Mouse (Mus musculus): ENCODE measurements around the gene Atp6v0b. TPM values are rescaled to one million over a fixed set of nuclear protein-coding genes. Genes with fewer than 3 reads are reported as not detected.

The Atp6v0b gene
- polyA plus RNA-seq, 1 experiment from 2014 or later = 345 TPM

GRCm38 (mm10) chr4:117885093-117885492 lies 2.0 kb downstream of the Atp6v0b start:
- 92% methylated on average over 10 of the region's 10 CpGs for WGBS
- peaks cover 11% of the 10 kb centered on the region for H3K36me3 ChIP-seq (ENCODE audit: control insufficient read depth, insufficient read depth, low read length)

GRCm38 (mm10) chr4:117884146-117884545 lies 3.0 kb downstream of the Atp6v0b start:
- peak overlapping the region; percentile 82; the same call in 1 of the 2 replicates for H3K9ac ChIP-seq (ENCODE audit: low read depth, low read length)
- peaks cover 11% of the 10 kb centered on the region for H3K36me3 ChIP-seq (ENCODE audit: control insufficient read depth, insufficient read depth, low read length)
- no peaks in the 10 kb centered on the region for H3K27me3 ChIP-seq (replicated peaks; ENCODE audit: control insufficient read depth, insufficient read depth, low read length)
- H3K4me1 ChIP-seq (ENCODE audit: control insufficient read depth, insufficient read depth, low read length) = peaks cover 25% of the 10 kb centered on the region
- no peaks in the 10 kb centered on the region for H3K9me3 ChIP-seq (ENCODE audit: control insufficient read depth, low read length)
- 100% methylated on average over 1 of the region's 1 CpGs for WGBS
- peak overlapping the region; percentile 72 for H3K4me3 ChIP-seq (ENCODE audit: low read length)
- peak overlapping the region; percentile 97 for H3K4me2 ChIP-seq (ENCODE audit: low read depth, low read length)
- no peak overlapping the region for H3K27ac ChIP-seq (ENCODE audit: low read length)
- no peak for ATAC-seq

More at GRCm38 (mm10) chr4:117885093-117885492, 2.0 kb downstream of the Atp6v0b start:
- no peak overlapping the region for H3K27ac ChIP-seq (ENCODE audit: low read length)
- H3K9me3 ChIP-seq (ENCODE audit: control insufficient read depth, low read length) = no peaks in the 10 kb centered on the region
- ATAC-seq = no peak
- no peak overlapping the region for H3K9ac ChIP-seq (ENCODE audit: low read depth, low read length)
- no peaks in the 10 kb centered on the region for H3K27me3 ChIP-seq (replicated peaks; ENCODE audit: control insufficient read depth, insufficient read depth, low read length)
- no peak overlapping the region for H3K4me2 ChIP-seq (ENCODE audit: low read depth, low read length)
- peaks cover 25% of the 10 kb centered on the region for H3K4me1 ChIP-seq (ENCODE audit: control insufficient read depth, insufficient read depth, low read length)
- H3K4me3 ChIP-seq (ENCODE audit: low read length) = no peak overlapping the region

GRCm38 (mm10) chr4:117882701-117883691 lies 4.1 kb downstream of the Atp6v0b start, which contains the start of gene B4galt2:
Gene B4galt2 (minus strand): TSS chr4:117883487.
- WGBS = 2% methylated on average over 88 of the region's 103 CpGs
- peak within 1 kb of the TSS; percentile 59 for H3K27ac ChIP-seq (ENCODE audit: low read length)

GRCm38 (mm10) chr4:117878703-117879102 lies 8.4 kb downstream of the Atp6v0b start:
- Histone ChIP-seq H3K27ac (ENCODE audit: low read length) (no peak overlapping the region), H3K9ac (ENCODE audit: low read depth, low read length) (no peak overlapping the region), H3K4me1 (ENCODE audit: control insufficient read depth, insufficient read depth, low read length) (peaks cover 7% of the 10 kb centered on the region; the same call in 1 of the 2 replicates), H3K27me3 (replicated peaks; ENCODE audit: control insufficient read depth, insufficient read depth, low read length) (no peaks in the 10 kb centered on the region), H3K36me3 (ENCODE audit: control insufficient read depth, insufficient read depth, low read length) (no peaks in the 10 kb centered on the region), H3K4me3 (ENCODE audit: low read length) (no peak overlapping the region), H3K9me3 (ENCODE audit: control insufficient read depth, low read length) (no peaks in the 10 kb centered on the region), H3K4me2 (ENCODE audit: low read depth, low read length) (no peak overlapping the region)
- WGBS = 69% methylated on average over 5 of the region's 5 CpGs
- no peak for ATAC-seq

More at GRCm38 (mm10) chr4:117882701-117883691, 4.1 kb downstream of the Atp6v0b start, which contains the start of gene B4galt2:
- peak within 1 kb of the TSS; percentile 97 for H3K4me2 ChIP-seq (ENCODE audit: low read depth, low read length)
- H3K4me1 ChIP-seq (ENCODE audit: control insufficient read depth, insufficient read depth, low read length) = peaks cover 25% of the 10 kb centered on the region
- peak; percentile 45 for ATAC-seq
- H3K27me3 ChIP-seq (replicated peaks; ENCODE audit: control insufficient read depth, insufficient read depth, low read length) = no peaks in the 10 kb centered on the region
- peaks cover 11% of the 10 kb centered on the region for H3K36me3 ChIP-seq (ENCODE audit: control insufficient read depth, insufficient read depth, low read length)
- peak within 1 kb of the TSS; percentile 82 for H3K9ac ChIP-seq (ENCODE audit: low read depth, low read length)
- H3K9me3 ChIP-seq (ENCODE audit: control insufficient read depth, low read length) = no peaks in the 10 kb centered on the region
- H3K4me3 ChIP-seq (ENCODE audit: low read length) = peak within 1 kb of the TSS; percentile 72

GRCm38 (mm10) chr4:117878301-117878700 lies 8.8 kb downstream of the Atp6v0b start:
- WGBS = 61% methylated on average over 10 of the region's 10 CpGs
- H3K9ac ChIP-seq (ENCODE audit: low read depth, low read length) = no peak overlapping the region
- H3K4me1 ChIP-seq (ENCODE audit: control insufficient read depth, insufficient read depth, low read length) = 0 out of 2 replicates have a peak, but pooled peaks cover 4% of the 10 kb centered on the region
- no peaks in the 10 kb centered on the region for H3K9me3 ChIP-seq (ENCODE audit: control insufficient read depth, low read length)
- H3K4me2 ChIP-seq (ENCODE audit: low read depth, low read length) = no peak overlapping the region
- H3K27ac ChIP-seq (ENCODE audit: low read length) = no peak overlapping the region
- H3K36me3 ChIP-seq (ENCODE audit: control insufficient read depth, insufficient read depth, low read length) = no peaks in the 10 kb centered on the region
- no peaks in the 10 kb centered on the region for H3K27me3 ChIP-seq (replicated peaks; ENCODE audit: control insufficient read depth, insufficient read depth, low read length)
- ATAC-seq = no peak
- H3K4me3 ChIP-seq (ENCODE audit: low read length) = no peak overlapping the region

- no peak for ATAC-seq
- Histone ChIP-seq H3K4me3 (ENCODE audit: low read length) (no peak overlapping the region), H3K27me3 (replicated peaks; ENCODE audit: control insufficient read depth, insufficient read depth, low read length) (no peaks in the 10 kb centered on the region), H3K4me1 (ENCODE audit: control insufficient read depth, insufficient read depth, low read length) (peaks cover 8% of the 10 kb centered on the region), H3K9me3 (ENCODE audit: control insufficient read depth, low read length) (no peaks in the 10 kb centered on the region), H3K4me2 (ENCODE audit: low read depth, low read length) (no peak overlapping the region), H3K27ac (ENCODE audit: low read length) (no peak overlapping the region), H3K9ac (ENCODE audit: low read depth, low read length) (no peak overlapping the region), H3K36me3 (ENCODE audit: control insufficient read depth, insufficient read depth, low read length) (no peaks in the 10 kb centered on the region)
- 93% methylated on average over 9 of the region's 9 CpGs for WGBS
Measured at GRCm38 (mm10) chr4:117873615-117874014, 13.5 kb downstream of the Atp6v0b start.

- peaks cover 10% of the 10 kb centered on the region for H3K4me1 ChIP-seq (ENCODE audit: control insufficient read depth, insufficient read depth, low read length)
- H3K9me3 ChIP-seq (ENCODE audit: control insufficient read depth, low read length) = no peaks in the 10 kb centered on the region
- 10% methylated on average over 14 of the region's 14 CpGs for WGBS
- peak; percentile 54 for ATAC-seq
- H3K36me3 ChIP-seq (ENCODE audit: control insufficient read depth, insufficient read depth, low read length) = no peaks in the 10 kb centered on the region
- H3K27ac ChIP-seq (ENCODE audit: low read length) = no peak within 1 kb of the TSS
- no peaks in the 10 kb centered on the region for H3K27me3 ChIP-seq (replicated peaks; ENCODE audit: control insufficient read depth, insufficient read depth, low read length)
- H3K4me2 ChIP-seq (ENCODE audit: low read depth, low read length) = peak within 1 kb of the TSS; percentile 47
- H3K4me3 ChIP-seq (ENCODE audit: low read length) = peak within 1 kb of the TSS; percentile 22
- peak within 1 kb of the TSS; percentile 16 for H3K9ac ChIP-seq (ENCODE audit: low read depth, low read length)
Measured at GRCm38 (mm10) chr4:117872471-117872886, 14.7 kb downstream of the Atp6v0b start, which contains the start of gene Ccdc24. Gene Ccdc24 (minus strand): TSS chr4:117872557.

GRCm38 (mm10) chr4:117871787-117872186 lies 15.3 kb downstream of the Atp6v0b start:
- Histone ChIP-seq H3K9me3 (ENCODE audit: control insufficient read depth, low read length) (no peaks in the 10 kb centered on the region), H3K4me3 (ENCODE audit: low read length) (no peak overlapping the region), H3K4me1 (ENCODE audit: control insufficient read depth, insufficient read depth, low read length) (peaks cover 10% of the 10 kb centered on the region), H3K27me3 (replicated peaks; ENCODE audit: control insufficient read depth, insufficient read depth, low read length) (no peaks in the 10 kb centered on the region), H3K4me2 (ENCODE audit: low read depth, low read length) (no peak overlapping the region), H3K9ac (ENCODE audit: low read depth, low read length) (no peak overlapping the region), H3K27ac (ENCODE audit: low read length) (no peak overlapping the region), H3K36me3 (ENCODE audit: control insufficient read depth, insufficient read depth, low read length) (no peaks in the 10 kb centered on the region)
- 71% methylated on average over 7 of the region's 7 CpGs for WGBS
- ATAC-seq = no peak

- Histone ChIP-seq H3K9ac (ENCODE audit: low read depth, low read length) (no peak overlapping the region), H3K4me3 (ENCODE audit: low read length) (no peak overlapping the region), H3K4me1 (ENCODE audit: control insufficient read depth, insufficient read depth, low read length) (peaks cover 22% of the 10 kb centered on the region), H3K4me2 (ENCODE audit: low read depth, low read length) (no peak overlapping the region), H3K27me3 (replicated peaks; ENCODE audit: control insufficient read depth, insufficient read depth, low read length) (no peaks in the 10 kb centered on the region), H3K36me3 (ENCODE audit: control insufficient read depth, insufficient read depth, low read length) (no peaks in the 10 kb centered on the region), H3K27ac (ENCODE audit: low read length) (no peak overlapping the region), H3K9me3 (ENCODE audit: control insufficient read depth, low read length) (no peaks in the 10 kb centered on the region)
- WGBS = 63% methylated on average over 1 of the region's 1 CpGs
- ATAC-seq = no peak
Measured at GRCm38 (mm10) chr4:117870437-117870836, 16.7 kb downstream of the Atp6v0b start.
